26 mouse cellular contexts compared by ENCODE assay signal in the genomic region with DNA sequence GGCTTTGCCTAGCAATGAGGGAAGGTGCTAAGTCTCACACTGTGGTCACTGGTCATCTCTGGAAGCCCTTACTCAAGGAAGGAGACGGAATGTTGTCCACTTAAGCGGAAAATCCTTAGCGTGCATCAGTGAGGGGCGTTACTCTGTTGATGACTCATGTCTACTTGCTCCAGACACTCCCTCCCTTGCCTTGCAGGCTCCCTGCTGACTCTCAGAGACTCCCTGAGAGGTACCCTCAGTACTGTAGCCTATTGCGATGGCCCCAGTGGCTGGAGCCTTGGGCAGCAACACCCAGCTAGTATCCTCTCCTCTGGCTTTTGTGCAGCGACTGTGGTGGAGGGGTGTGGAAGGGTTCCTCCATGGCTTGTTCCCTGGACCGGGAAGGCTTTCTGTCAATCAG. TPM values are rescaled to one million over a fixed set of nuclear protein-coding genes. Genes with fewer than 3 reads are reported as not detected.
DNase-seq lines count a peak whose midpoint lies in the region; ATAC-seq lines count a peak whose summit lies in the region.
"Had no signal": no experiment of that assay in that cellular context is flagged by ENCODE, and none has a peak within 500 bp of the region (broad histone marks: within the 10 kb centered on the region; RNA-seq: fewer than 3 reads in every experiment).

No protein-coding gene starts in this region.

- peak; percentile 11 for DNase-seq in adrenal gland, adult 2 months
- no peak for DNase-seq in adrenal gland, adult 8-10 months
- DNase-seq in hindbrain, embryonic 11.5 days (ENCODE audit: low spot score) = no peak
- no peak for DNase-seq in layer of hippocampus, postnatal 25 days (ENCODE audit: extremely low spot score in 1 of 2, low spot score in 1 of 2)
- no peak for DNase-seq in thymus, postnatal 36 days
- DNase-seq: adrenal gland, postnatal 36 days; cerebellum, adult 9-10 months; kidney, adult 18-20 months; left cerebral cortex, postnatal 4 days; lung, embryonic 14.5 days had no signal

- WGBS in hindbrain, embryonic 11.5 days = 69% methylated on average over 7 of the region's 7 CpGs
- WGBS in hindbrain, embryonic 16.5 days = 70% methylated on average over 7 of the region's 7 CpGs

- no peaks in the 10 kb centered on the region for H3K27me3 ChIP-seq in hindbrain, embryonic 11.5 days (ENCODE audit: control insufficient read depth, insufficient read depth, low read length)
- no peaks in the 10 kb centered on the region for H3K27me3 ChIP-seq in hindbrain, embryonic 16.5 days (replicated peaks; ENCODE audit: control insufficient read depth, insufficient read depth, low read length)
- H3K27me3 ChIP-seq in megakaryocyte, embryonic 14.5 days (replicated peaks) = no peaks in the 10 kb centered on the region
- H3K27me3 ChIP-seq: embryonic facial prominence, embryonic 15.5 days; forebrain, embryonic 15.5 days had no signal

- no peaks in the 10 kb centered on the region for H3K36me3 ChIP-seq in hindbrain, embryonic 11.5 days (ENCODE audit: control insufficient read depth, insufficient read depth, low read length)
- H3K36me3 ChIP-seq in hindbrain, embryonic 16.5 days (ENCODE audit: control insufficient read depth, insufficient read depth, low read length) = no peaks in the 10 kb centered on the region
- no peaks in the 10 kb centered on the region for H3K36me3 ChIP-seq in megakaryocyte, embryonic 14.5 days (replicated peaks; ENCODE audit: low read length)
- H3K36me3 ChIP-seq: embryonic facial prominence, embryonic 15.5 days; forebrain, embryonic 15.5 days; heart, embryonic 13.5 days; limb, embryonic 15.5 days had no signal

- no peaks in the 10 kb centered on the region for H3K9me3 ChIP-seq in hindbrain, embryonic 11.5 days (ENCODE audit: control insufficient read depth, low read length)
- no peaks in the 10 kb centered on the region for H3K9me3 ChIP-seq in hindbrain, embryonic 16.5 days (ENCODE audit: control insufficient read depth, low read length)
- H3K9me3 ChIP-seq in megakaryocyte, embryonic 14.5 days = no peaks in the 10 kb centered on the region
- H3K9me3 ChIP-seq: embryonic facial prominence, embryonic 15.5 days; forebrain, embryonic 15.5 days; heart, embryonic 13.5 days; limb, embryonic 15.5 days had no signal

- no peaks in the 10 kb centered on the region for H3K4me1 ChIP-seq in hindbrain, embryonic 11.5 days (replicated peaks; ENCODE audit: control insufficient read depth, insufficient read depth, low read length)
- no peaks in the 10 kb centered on the region for H3K4me1 ChIP-seq in hindbrain, embryonic 16.5 days (ENCODE audit: control insufficient read depth, insufficient read depth, low read depth, low read length)
- H3K4me1 ChIP-seq in megakaryocyte, embryonic 14.5 days = peaks cover 80% of the 10 kb centered on the region
- H3K4me1 ChIP-seq: embryonic facial prominence, embryonic 15.5 days; limb, embryonic 15.5 days had no signal

- H3K4me2 ChIP-seq in hindbrain, embryonic 11.5 days (replicated peaks; ENCODE audit: low read depth, low read length) = no peak overlapping the region
- H3K4me2 ChIP-seq in hindbrain, embryonic 16.5 days (ENCODE audit: low read length) = no peak overlapping the region
- H3K4me2 ChIP-seq: embryonic facial prominence, embryonic 15.5 days; forebrain, embryonic 15.5 days; heart, embryonic 13.5 days; limb, embryonic 15.5 days; lung, embryonic 14.5 days had no signal

- ATAC-seq in hindbrain, embryonic 11.5 days (ENCODE audit: low FRiP score) = no peak
- ATAC-seq in hindbrain, embryonic 16.5 days = no peak
- no peak for ATAC-seq in megakaryocyte, adult 5-6 weeks (ENCODE audit: poor library complexity, severe bottlenecking)
- ATAC-seq: activated CD4-positive, CD25-positive, alpha-beta regulatory T cell, adult 4 months; CD4-positive, CD25-positive, alpha-beta regulatory T cell, adult 4 months; forebrain, embryonic 15.5 days had no signal

- H3K4me3 ChIP-seq in hindbrain, embryonic 11.5 days (ENCODE audit: low read depth, low read length) = no peak overlapping the region
- H3K4me3 ChIP-seq in hindbrain, embryonic 16.5 days (ENCODE audit: low read length) = no peak overlapping the region
- peak overlapping the region; percentile 82 for H3K4me3 ChIP-seq in megakaryocyte, embryonic 14.5 days (replicated peaks)
- H3K4me3 ChIP-seq: embryonic facial prominence, embryonic 15.5 days; forebrain, embryonic 15.5 days; heart, embryonic 13.5 days; limb, embryonic 15.5 days had no signal

- no peak overlapping the region for H3K9ac ChIP-seq in hindbrain, embryonic 11.5 days (ENCODE audit: low read depth, low read length)
- no peak overlapping the region for H3K9ac ChIP-seq in hindbrain, embryonic 16.5 days (ENCODE audit: low read depth, low read length)
- H3K9ac ChIP-seq: embryonic facial prominence, embryonic 15.5 days; forebrain, embryonic 15.5 days; heart, embryonic 13.5 days; limb, embryonic 15.5 days; liver, embryonic 14.5 days; lung, embryonic 14.5 days had no signal

- 0 out of 2 replicates have a peak overlapping the region, but pooled peaks have one; percentile 7 for H3K27ac ChIP-seq in hindbrain, embryonic 11.5 days (ENCODE audit: low read depth, low read length)
- no peak overlapping the region for H3K27ac ChIP-seq in hindbrain, embryonic 16.5 days (ENCODE audit: low read depth, low read length)
- H3K27ac ChIP-seq: embryonic facial prominence, embryonic 15.5 days; heart, embryonic 13.5 days; limb, embryonic 15.5 days; liver, embryonic 14.5 days had no signal

RNA-seq across cellular contexts. Expression of a gene that starts 21.4 kb away (rescaled TPM):
- total RNA-seq in adrenal gland, adult 2 months (2021) = not detected
- 0.26 and 0.28 TPM in 2 replicates for polyA plus RNA-seq in adrenal gland, adult 2 months (2012; rRNA removed)
- total RNA-seq in adrenal gland, adult 8-10 months (2022) = not detected
- polyA plus RNA-seq in hindbrain, embryonic 11.5 days (2014; fragmentation: Nextera tagmentation; extraction: Ambion mirVana) = 0.22 and 0.85 TPM in 2 replicates
- polyA plus RNA-seq in hindbrain, embryonic 16.5 days (2015; fragmentation: Nextera tagmentation; extraction: Ambion mirVana) = 0.25 and 0.35 TPM in 2 replicates
- polyA plus RNA-seq in megakaryocyte, embryonic 14.5 days (2012; ENCODE audit: insufficient read depth, low replicate concordance) = not detected in 2 replicates
- not detected in 2 replicates for total RNA-seq in megakaryocyte, adult 5-6 weeks (2015)
- not detected in 2 replicates for total RNA-seq in megakaryocyte, adult 5-6 weeks (2017)
- not detected for total RNA-seq in layer of hippocampus, postnatal 25 days (2021)
- total RNA-seq: adrenal gland, postnatal 36 days; gastrocnemius, adult 8-10 months; heart, postnatal 25 days; left cerebral cortex, adult 8-10 months had no signal
- polyA plus RNA-seq: activated CD4-positive, CD25-positive, alpha-beta regulatory T cell, adult 4 months; CD4-positive, CD25-positive, alpha-beta regulatory T cell, adult 4 months; gonadal fat pad, adult 2 months; large intestine, adult 2 months; small intestine, adult 2 months had no signal
